Mouse (Mus musculus) intestine, embryonic 16.5 days (tissue): ENCODE measurements around the gene Rps8. TPM values are rescaled to one million over a fixed set of nuclear protein-coding genes. Genes with fewer than 3 reads are reported as not detected.

ENCODE experiments used
- ATAC-seq: fragments of 200-750 bp; cut with Nextera tagmentation; 2 replicates; pipeline ENCODE4 v1.8.0; 2017; ENCODE audit warnings: moderate TSS enrichment, moderate library complexity
- H3K27ac ChIP-seq: fragments of 300-500 bp; sonication (generic); 2 replicates; pipeline ENCODE4 v1.5.1; 2014; ENCODE audit warnings: mild to moderate bottlenecking, low read length
- H3K27me3 ChIP-seq: fragments of 300-500 bp; sonication (generic); replicated peaks from 2 replicates; pipeline ENCODE4 v1.6.1; 2014; ENCODE audit warnings: low read length, control low read depth, mixed read lengths; ENCODE audit not compliant: control insufficient read depth, insufficient read depth
- H3K36me3 ChIP-seq: fragments of 300-500 bp; sonication (generic); 2 replicates; pipeline ENCODE4 v1.6.1; 2014; ENCODE audit warnings: low read length, control low read depth; ENCODE audit not compliant: control insufficient read depth, insufficient read depth
- H3K4me1 ChIP-seq: fragments of 300-500 bp; sonication (generic); 2 replicates; pipeline ENCODE4 v1.6.1; 2014; ENCODE audit warnings: low read length, control low read depth, mixed read lengths; ENCODE audit not compliant: control insufficient read depth, insufficient read depth
- H3K4me2 ChIP-seq: fragments of 300-500 bp; sonication (generic); 2 replicates; pipeline ENCODE4 v1.6.1; 2014; ENCODE audit warnings: low read depth, low read length, control low read depth
- H3K4me3 ChIP-seq: fragments of 300-500 bp; sonication (generic); 2 replicates; pipeline ENCODE4 v1.5.1; 2014; ENCODE audit warnings: mild to moderate bottlenecking, low read length
- H3K9ac ChIP-seq: fragments of 300-500 bp; sonication (generic); 2 replicates; pipeline ENCODE4 v1.6.1; 2014; ENCODE audit warnings: low read depth, low read length
- H3K9me3 ChIP-seq: fragments of 300-500 bp; sonication (generic); 2 replicates; pipeline ENCODE4 v1.6.1; 2016; ENCODE audit warnings: low read length, control low read depth; ENCODE audit not compliant: control insufficient read depth
- WGBS: fragments of 180-500 bp; shearing (Covaris S2); extraction: QIAGEN DNeasy Blood & Tissue Kit; methylation state at CpG from one replicate; pipeline ENCODE4 v1.1.7; 2014; 5-methylcytosine and 5-hydroxymethylcytosine counted together
- polyA plus RNA-seq: library from polyadenylated mRNA; unstranded; fragments of >200 nt; fragmentation: Nextera tagmentation; extraction: Ambion mirVana; gene quantifications from 2 replicates; pipeline ENCODE4 v1.2.1, GENCODE M21; 2015

Rps8 gene
- polyA plus RNA-seq, 1 experiment from 2014 or later = 851 TPM

DNA sequence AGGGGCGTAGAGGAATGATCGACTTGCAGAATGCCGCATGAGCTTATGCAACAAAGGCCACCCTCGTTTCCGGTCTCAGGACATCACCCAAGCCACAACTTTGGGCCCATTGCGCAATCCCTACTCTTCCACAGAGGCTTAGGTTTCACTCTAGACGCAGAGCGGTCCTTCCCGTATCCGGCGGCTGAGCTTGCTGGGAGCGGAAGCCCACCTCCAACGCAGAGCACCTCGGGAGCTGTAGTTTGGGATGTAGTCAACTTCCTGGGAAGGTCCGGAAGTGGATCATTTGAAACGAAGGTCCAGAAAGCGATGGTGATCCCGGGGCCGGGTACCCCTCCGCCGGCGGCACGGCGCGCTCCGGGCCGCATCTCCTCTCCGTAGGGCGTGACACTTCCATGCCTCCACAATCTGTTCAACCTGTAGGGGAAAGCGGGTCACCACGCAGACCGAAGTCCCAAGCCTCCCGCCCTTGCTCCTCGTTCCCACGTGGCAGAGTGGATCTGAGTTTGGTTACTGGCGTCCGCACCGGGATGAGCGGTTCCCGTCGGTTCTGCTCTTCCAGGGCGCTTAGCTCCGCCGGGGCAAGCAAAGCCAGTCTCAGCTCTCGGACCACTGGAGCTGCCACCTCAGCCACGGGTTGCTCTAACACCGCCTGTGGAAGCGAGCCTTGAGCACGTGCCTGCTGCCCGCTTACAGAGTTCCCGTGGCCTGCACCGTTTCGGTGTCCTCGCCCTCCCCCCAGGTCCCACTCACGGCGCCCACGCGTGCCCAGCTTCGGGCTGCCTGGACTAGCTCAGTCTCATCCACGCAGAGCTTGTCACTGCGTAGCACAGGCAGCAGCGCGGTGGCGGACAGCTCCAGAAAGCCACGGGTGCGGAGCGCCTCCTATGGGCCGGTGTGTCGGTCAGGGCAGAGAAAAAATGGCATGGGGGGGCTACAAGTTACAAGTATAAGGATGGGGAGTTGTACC lies 35.3 kb downstream of the Rps8 start:
- ATAC-seq = peak; percentile 95
- Histone ChIP-seq H3K9me3 (no peaks in the 10 kb centered on the region), H3K4me2 (peak overlapping the region; percentile 93), H3K36me3 (no peaks in the 10 kb centered on the region), H3K4me3 (peak overlapping the region; percentile 67), H3K27ac (peak overlapping the region; percentile 87), H3K9ac (peak overlapping the region; percentile 78), H3K4me1 (peaks cover 18% of the 10 kb centered on the region), H3K27me3 (no peaks in the 10 kb centered on the region)
- under 1% methylated on average over 69 of the region's 69 CpGs for WGBS

DNA sequence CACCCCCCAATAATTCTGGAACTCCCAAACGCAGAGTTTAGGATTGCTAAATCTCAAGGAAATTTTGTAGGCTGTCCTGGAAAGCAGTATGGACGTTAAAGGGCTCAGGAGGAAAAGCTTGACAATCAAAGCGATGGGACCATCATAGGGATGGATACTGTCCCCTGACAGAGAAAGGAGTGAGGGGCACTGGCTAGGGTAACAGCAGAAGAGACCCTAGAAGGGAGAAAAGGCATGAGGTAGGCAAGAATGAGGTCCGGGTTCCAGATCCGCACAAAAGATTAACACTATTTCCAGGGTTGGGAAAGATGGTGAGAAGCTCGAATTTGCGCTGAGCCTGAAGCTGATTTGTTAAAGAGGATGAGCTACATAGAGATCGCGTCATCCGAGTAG lies 36.0 kb downstream of the Rps8 start:
- peak overlapping the region; percentile 63 for H3K9ac ChIP-seq
- peak overlapping the region; percentile 87 for H3K27ac ChIP-seq

DNA sequence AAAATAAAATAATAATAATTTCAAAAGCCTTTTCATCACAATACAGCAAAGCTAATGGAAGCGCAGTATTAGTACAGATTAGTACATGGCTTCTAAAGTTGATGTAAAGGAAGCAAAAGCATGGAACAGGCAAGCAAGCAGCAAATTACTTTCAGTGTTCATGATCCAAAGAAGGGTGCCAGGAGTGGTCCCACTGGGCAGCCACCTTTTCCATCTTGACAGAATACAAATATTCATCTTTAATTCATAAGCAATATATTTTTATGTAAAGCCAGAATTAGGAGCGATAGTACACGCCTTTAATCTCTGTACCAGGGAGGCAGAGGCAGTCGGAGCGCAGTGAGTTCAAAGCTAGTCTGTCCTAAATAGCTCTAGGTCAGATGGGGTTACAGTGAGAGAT lies 36.4 kb downstream of the Rps8 start:
- H3K36me3 ChIP-seq = no peaks in the 10 kb centered on the region
- H3K4me3 ChIP-seq = peak overlapping the region; percentile 67
- 71% methylated on average over 5 of the region's 5 CpGs for WGBS
- no peaks in the 10 kb centered on the region for H3K9me3 ChIP-seq
- no peaks in the 10 kb centered on the region for H3K27me3 ChIP-seq
- H3K4me1 ChIP-seq = peaks cover 7% of the 10 kb centered on the region
- ATAC-seq = no peak
- peak overlapping the region; percentile 87 for H3K27ac ChIP-seq
- H3K9ac ChIP-seq = peak overlapping the region; percentile 63
- H3K4me2 ChIP-seq = peak overlapping the region; percentile 69

More for the DNA sequence above, 36.0 kb downstream of the Rps8 start:
- Histone ChIP-seq H3K9me3 (no peaks in the 10 kb centered on the region), H3K4me3 (peak overlapping the region; percentile 67), H3K4me2 (peak overlapping the region; percentile 69), H3K27me3 (no peaks in the 10 kb centered on the region), H3K4me1 (peaks cover 11% of the 10 kb centered on the region), H3K36me3 (no peaks in the 10 kb centered on the region)
- WGBS = 3% methylated on average over 10 of the region's 10 CpGs
- ATAC-seq = peak; percentile 14

DNA sequence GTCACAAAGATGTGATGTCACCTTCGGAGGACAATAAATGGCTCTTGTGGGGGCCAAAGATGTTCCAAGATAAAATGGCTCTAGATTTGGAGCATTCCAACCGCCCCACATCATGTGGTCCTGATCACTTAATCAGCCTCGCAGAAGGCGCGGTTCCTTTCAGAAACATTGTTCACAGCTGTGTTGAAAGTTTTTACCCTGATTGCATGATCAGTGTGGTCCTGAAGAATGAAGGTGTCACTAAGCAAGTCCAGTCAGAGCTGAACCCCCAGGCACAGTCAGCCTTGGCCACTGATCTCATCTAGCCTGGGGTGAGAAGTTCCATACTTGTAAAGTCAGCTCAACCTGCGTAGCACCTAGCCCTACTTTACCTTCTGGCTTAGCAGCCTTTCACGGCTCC lies 38.1 kb downstream of the Rps8 start:
- ATAC-seq = no peak
- H3K36me3 ChIP-seq = no peaks in the 10 kb centered on the region
- H3K9me3 ChIP-seq = no peaks in the 10 kb centered on the region
- no peak overlapping the region for H3K4me2 ChIP-seq
- H3K27ac ChIP-seq = no peak overlapping the region
- H3K9ac ChIP-seq = no peak overlapping the region
- H3K27me3 ChIP-seq = no peaks in the 10 kb centered on the region
- H3K4me3 ChIP-seq = no peak overlapping the region
- H3K4me1 ChIP-seq = peaks cover 3% of the 10 kb centered on the region; the same call in 1 of the 2 replicates
- WGBS = 95% methylated on average over 7 of the region's 7 CpGs

DNA sequence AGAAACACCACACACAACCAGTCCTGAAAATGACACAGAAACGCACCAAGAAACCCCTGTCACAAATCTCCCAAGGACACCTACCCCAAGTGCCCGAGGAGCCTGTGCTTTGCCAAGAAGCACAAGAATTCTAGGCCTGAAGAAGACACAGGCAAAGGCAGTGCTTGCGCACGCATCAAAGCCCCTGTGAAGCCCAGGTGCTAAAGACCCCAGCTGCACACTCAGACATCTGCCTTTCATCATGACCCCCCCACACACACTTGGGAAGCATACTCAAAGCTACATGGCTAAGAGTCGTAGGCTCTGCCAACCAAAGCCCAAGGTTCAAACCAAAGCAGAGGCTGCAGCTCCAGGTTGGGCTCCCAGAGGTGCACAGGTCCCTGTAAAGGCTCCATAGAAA lies 40.5 kb downstream of the Rps8 start:
- H3K9ac ChIP-seq = no peak overlapping the region
- no peaks in the 10 kb centered on the region for H3K27me3 ChIP-seq
- no peak overlapping the region for H3K4me2 ChIP-seq
- H3K4me1 ChIP-seq = no peaks in the 10 kb centered on the region
- WGBS = 87% methylated on average over 5 of the region's 5 CpGs
- H3K9me3 ChIP-seq = no peaks in the 10 kb centered on the region
- H3K4me3 ChIP-seq = no peak overlapping the region
- H3K27ac ChIP-seq = no peak overlapping the region
- ATAC-seq = no peak
- no peaks in the 10 kb centered on the region for H3K36me3 ChIP-seq

DNA sequence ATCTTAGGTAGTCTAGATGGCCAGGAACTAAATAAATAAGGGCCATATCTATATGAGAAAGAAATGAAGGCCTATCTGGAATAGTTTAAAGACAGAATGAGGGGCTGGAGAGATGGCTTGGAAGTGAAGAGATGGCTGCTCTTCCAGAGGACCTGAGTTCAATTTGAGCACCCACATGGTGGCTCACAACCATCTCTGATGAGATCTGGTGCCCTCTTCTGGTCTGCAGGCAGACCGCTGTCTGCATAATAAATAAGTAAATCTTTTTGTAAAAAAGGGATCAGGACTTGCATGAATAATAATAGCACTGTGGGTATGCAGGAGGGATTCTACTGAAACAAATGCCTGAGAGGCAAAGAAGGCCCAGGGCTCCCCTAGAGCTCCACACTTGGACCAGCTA lies 42.8 kb downstream of the Rps8 start:
- H3K4me1 ChIP-seq = no peaks in the 10 kb centered on the region
- H3K9me3 ChIP-seq = no peaks in the 10 kb centered on the region
- no peaks in the 10 kb centered on the region; the same call in 1 of the 2 replicates for H3K36me3 ChIP-seq
- no peak overlapping the region for H3K9ac ChIP-seq
- no peak for ATAC-seq
- no peak overlapping the region for H3K27ac ChIP-seq
- H3K27me3 ChIP-seq = no peaks in the 10 kb centered on the region
- no peak overlapping the region for H3K4me3 ChIP-seq
- H3K4me2 ChIP-seq = no peak overlapping the region
- WGBS = 90% methylated on average over 1 of the region's 1 CpGs

DNA sequence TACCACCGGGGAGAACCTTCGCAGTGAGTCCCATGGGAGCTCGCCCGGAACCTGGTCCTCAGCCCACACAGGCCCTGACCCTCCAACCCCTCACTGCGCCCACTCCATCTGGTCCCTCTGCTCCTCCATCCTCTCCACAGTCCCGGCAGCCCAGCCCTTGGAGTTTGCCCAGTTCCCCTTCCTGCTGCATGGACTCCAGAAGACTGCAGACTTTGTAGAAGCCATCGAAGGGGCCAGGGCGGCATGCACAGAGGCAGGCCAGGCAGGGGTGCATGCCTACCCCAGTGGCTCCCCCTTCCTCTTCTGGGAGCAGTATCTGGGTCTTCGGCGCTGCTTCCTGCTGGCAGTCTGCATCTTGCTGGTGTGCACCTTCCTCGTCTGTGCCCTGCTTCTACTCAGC lies 45.1 kb downstream of the Rps8 start:
- no peaks in the 10 kb centered on the region; the same call in 1 of the 2 replicates for H3K36me3 ChIP-seq
- no peaks in the 10 kb centered on the region for H3K4me1 ChIP-seq
- no peak overlapping the region for H3K27ac ChIP-seq
- H3K4me3 ChIP-seq = no peak overlapping the region
- no peaks in the 10 kb centered on the region for H3K9me3 ChIP-seq
- 89% methylated on average over 11 of the region's 11 CpGs for WGBS
- H3K27me3 ChIP-seq = no peaks in the 10 kb centered on the region
- H3K4me2 ChIP-seq = no peak overlapping the region
- ATAC-seq = no peak
- H3K9ac ChIP-seq = no peak overlapping the region

DNA sequence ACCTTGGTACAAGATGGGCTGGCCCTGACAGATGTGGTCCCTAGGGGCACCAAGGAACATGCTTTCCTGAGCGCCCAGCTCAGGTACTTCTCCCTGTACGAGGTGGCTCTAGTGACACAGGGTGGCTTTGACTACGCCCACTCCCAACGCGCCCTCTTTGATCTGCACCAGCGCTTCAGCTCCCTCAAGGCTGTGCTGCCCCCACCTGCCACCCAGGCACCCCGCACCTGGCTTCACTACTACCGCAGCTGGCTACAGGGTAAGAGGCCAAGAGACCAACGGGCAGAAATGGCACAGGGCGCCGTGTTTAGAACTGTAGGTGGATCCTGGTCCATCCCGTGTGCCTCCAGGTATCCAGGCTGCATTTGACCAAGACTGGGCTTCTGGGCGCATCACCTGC lies 45.8 kb downstream of the Rps8 start:
- no peaks in the 10 kb centered on the region for H3K4me1 ChIP-seq
- no peaks in the 10 kb centered on the region; the same call in 1 of the 2 replicates for H3K36me3 ChIP-seq
- no peak overlapping the region for H3K4me2 ChIP-seq
- H3K9ac ChIP-seq = no peak overlapping the region
- no peaks in the 10 kb centered on the region for H3K27me3 ChIP-seq
- ATAC-seq = no peak
- H3K4me3 ChIP-seq = no peak overlapping the region
- H3K27ac ChIP-seq = no peak overlapping the region
- 91% methylated on average over 13 of the region's 13 CpGs for WGBS
- no peaks in the 10 kb centered on the region for H3K9me3 ChIP-seq

DNA sequence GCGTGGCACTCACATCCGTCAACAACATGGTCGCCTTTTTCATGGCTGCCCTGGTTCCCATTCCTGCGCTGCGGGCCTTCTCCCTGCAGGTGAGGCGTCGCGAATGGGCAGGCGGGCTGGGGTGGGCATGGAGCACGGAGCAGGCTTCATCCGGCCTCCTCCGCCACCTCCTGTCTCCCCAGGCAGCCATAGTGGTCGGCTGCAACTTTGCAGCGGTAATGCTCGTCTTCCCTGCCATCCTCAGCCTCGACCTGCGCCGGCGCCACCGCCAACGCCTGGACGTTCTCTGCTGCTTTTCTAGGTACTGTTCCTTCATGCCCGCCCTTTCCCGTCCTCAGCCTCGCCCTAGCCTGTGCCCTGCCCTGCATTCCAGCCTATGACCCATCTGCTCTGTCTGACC lies 46.7 kb downstream of the Rps8 start:
- Histone ChIP-seq H3K4me2 (no peak overlapping the region), H3K4me3 (no peak overlapping the region), H3K9ac (no peak overlapping the region), H3K4me1 (no peaks in the 10 kb centered on the region), H3K27me3 (no peaks in the 10 kb centered on the region), H3K27ac (no peak overlapping the region), H3K36me3 (no peaks in the 10 kb centered on the region; the same call in 1 of the 2 replicates), H3K9me3 (no peaks in the 10 kb centered on the region)
- WGBS = 91% methylated on average over 25 of the region's 25 CpGs
- ATAC-seq = no peak
